Mouse (Mus musculus): ENCODE measurements around the gene Bhlha9.

DNA sequence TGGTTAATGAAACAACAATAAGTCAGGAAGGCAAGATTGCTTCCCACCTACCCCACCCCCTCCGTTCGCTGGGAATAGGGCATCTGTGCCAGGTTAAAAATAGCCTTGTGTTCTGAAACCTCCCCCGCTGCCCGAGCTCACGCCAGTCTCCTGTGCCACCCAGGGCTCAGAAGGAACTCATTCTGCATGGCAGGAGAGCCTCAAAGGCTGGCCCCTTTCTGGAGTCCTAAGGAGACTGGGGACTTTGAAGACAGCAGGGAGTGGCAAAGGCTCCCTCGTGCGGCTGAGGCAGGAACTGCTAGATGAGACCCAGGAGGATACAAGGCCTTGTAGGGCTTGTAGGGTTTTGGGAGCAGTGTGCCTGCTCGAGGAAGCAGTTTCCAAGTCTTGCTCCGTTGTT lies 24.8 kb upstream of the Bhlha9 start:
- TF ChIP-seq JUND (conservative IDR thresholded peaks at IDR 0.05; ENCODE audit: low read depth, low read length) (no peak), TBP (conservative IDR thresholded peaks at IDR 0.05; ENCODE audit: low read depth, low read length) (no peak), CTCF (conservative IDR thresholded peaks at IDR 0.05 in 1 of 2, IDR thresholded peaks at IDR 0.05 in 1 of 2; ENCODE audit: low read depth in 2 of 2, low read length in 2 of 2) (peak; percentile 91 to 99), POLR2A (IDR thresholded peaks at IDR 0.05; ENCODE audit: low read depth, low read length) (no peak)

Measured in CH12.LX (cell line).